Mouse (Mus musculus) kidney, adult 8-10 months (tissue): ENCODE data around the gene AC109138.7.
A peak's percentile ranks its signal among the peaks of the same experiment; 100 is the strongest.

Experiments used
- DNase-seq, 2 experiments: peaks; one replicate each; pipeline ENCODE4 v3.0.0; 2022

The AC109138.7 gene

DNA sequence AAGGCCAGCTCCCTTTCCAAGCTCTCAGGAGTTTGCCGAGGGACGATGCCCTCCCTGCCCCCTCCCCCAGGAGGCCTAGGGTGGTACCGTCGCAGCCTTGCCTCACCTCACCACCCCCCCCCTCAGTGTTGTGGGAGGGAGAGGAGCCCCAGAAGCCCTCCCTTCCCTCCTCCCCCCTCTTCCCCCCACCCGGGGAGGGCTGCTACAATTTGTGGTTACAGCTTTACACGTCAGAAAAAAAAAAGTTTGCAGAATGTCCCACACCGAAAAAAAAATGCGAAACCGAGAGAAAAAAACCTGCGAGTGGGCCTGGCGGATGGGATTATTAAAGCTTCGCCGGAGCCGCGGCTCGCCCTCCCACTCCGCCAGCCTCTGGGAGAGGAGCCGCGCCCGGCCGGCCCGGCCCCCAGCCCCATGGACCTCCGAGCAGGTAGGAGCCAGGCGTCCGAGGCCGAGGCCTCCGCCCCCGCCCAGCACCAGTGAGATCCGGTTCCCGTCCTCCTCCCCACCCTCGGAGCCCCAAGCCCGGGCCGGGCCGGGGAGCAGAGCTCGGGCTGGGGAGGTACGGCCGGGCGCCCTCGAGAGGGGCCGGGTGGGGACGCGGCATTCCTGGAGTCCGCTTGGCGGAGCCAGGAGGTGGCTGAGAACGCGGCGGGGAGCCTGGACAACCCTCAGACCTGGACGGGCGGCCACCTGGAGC, at the start of gene AC109138.7, which contains the start of gene Clcf1:
AC109138.7 (plus strand) TSS at position 287 of the 700 bp plus-strand sequence.
Clcf1 (plus strand) TSS at position 168 of the 700 bp plus-strand sequence.
- no peak for DNase-seq

- no peak for DNase-seq
These were observed 49.4 kb upstream of the AC109138.7 start for GRCm38 (mm10) chr19:4164721-4165120.

GRCm38 (mm10) chr19:4166678-4167476, 47.3 kb upstream of the AC109138.7 start:
- DNase-seq: no peak

- peak; percentile 99 to 100 for DNase-seq
These were observed 44.8 kb upstream of the AC109138.7 start for GRCm38 (mm10) chr19:4169378-4169784.

- DNase-seq: no peak
These were observed 44.3 kb upstream of the AC109138.7 start for GRCm38 (mm10) chr19:4169810-4170209.

- DNase-seq: no peak
These were observed 43.3 kb upstream of the AC109138.7 start for GRCm38 (mm10) chr19:4170723-4171392.

DNA sequence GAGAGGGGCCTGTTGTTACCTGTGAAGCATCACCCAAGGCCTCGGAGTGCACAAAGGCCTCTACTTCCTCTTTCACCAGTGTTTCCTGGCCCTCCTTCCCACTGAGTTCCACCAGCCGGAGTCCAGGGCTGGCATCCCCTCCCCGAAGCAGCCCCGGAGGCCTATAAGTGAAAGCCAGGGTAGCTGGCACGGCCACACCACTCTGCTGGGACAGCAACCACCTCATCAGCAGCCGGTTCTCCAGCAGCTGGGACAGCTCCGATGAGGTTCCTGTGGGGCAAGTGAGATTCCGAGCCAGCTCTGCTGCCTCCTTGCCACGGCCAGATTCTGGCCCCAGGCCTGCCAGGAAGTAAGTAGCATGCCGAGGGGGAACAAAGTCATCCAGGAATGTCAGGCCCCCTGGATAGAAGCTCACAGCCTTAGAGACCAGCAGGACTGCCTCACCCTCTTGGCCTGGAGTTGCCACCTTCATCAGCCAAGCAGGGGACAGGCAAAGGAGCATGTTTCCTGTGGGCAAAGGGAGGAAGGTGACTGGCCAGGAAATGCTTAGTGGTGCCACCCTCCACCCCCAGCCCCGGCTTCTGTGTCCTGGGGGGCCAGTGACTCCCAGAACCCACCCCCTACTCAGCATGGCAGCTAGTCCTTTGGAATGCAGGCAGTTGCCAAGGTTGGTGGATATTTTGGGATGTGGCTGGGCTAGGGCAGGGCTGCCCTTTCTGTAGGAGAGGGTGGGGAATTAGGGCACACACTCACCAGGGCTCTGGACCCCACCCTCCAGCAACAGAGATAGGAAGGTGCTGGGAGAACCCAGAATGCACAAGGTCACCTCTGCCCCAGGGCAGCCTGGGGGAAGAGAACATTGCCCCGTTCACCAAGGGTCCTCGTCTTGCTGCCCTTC, 42.5 kb upstream of the AC109138.7 start:
- DNase-seq: no peak

GRCm38 (mm10) chr19:4172925-4173324, 41.2 kb upstream of the AC109138.7 start:
- DNase-seq: no peak

DNA sequence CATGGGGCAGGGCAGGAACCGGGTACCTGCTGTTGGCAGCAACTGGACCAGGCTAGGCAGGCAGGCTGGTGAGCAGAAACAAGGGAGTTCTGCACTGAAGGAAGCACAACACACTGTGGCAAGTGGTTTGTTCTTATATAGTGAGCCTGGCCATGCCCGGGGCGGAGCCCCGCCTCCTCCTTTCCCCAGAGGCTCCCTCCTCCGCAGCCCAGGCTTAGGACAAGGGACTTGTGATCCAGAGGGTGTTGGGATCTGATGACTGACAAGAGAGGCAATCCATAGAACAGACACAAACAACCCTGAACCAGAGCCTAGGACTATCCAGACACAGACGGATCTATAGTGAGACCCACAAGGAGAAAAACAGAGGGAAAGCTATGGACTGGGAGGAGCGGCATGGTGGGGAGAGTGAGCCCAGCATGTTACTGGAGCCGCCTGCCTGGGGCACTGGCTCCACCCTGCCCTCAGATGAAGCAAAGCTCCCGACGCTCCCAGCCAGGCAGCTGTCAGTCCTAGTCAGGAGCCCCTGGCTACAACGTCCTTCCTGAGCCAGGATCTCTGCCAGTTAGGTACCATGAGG, 38.7 kb upstream of the AC109138.7 start, which contains the start of gene Carns1:
Carns1 (minus strand) TSS at position 112 of the 580 bp plus-strand sequence.
- no peak for DNase-seq

DNA sequence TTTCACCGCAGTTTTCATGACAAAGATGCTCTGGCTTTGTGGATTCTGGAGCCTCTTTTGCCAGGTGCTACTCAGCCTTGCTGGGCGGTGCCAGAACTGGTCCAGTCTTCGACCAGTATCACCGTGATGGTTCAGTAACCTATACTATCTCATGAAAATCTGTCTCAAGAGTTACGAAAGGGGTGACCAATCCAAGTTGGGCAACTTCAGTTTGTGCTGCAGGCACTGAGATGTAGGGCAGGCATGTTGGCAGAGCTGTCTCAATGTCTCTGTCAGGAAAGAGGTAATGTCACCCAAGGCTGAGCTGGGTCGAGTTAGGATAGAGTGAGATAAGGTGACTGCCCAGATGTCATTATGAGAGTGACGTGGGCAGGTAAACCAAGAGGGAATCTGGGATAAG, 33.7 kb upstream of the AC109138.7 start:
- DNase-seq: no peak

DNA sequence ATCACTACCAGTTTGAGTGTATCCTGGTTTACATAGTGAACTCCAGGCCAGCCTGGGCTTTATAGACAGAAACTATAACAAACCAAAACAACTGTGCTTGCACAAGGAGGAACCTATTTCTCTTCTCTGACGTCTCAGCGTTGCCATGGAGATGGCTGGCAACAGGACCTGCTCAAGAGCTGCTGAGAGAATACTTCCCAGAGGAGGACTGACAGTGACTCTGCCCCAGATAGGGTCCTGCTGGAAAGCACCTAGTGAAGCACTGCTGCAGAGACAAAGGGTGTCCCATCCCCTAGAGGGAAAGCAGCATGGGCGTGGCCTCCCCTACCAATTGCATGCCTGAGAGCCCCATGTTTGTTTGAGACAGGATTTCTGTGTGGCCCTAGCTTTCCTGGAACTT, 32.3 kb upstream of the AC109138.7 start:
- no peak for DNase-seq

GRCm38 (mm10) chr19:4183689-4184088, 30.5 kb upstream of the AC109138.7 start:
- no peak for DNase-seq

DNA sequence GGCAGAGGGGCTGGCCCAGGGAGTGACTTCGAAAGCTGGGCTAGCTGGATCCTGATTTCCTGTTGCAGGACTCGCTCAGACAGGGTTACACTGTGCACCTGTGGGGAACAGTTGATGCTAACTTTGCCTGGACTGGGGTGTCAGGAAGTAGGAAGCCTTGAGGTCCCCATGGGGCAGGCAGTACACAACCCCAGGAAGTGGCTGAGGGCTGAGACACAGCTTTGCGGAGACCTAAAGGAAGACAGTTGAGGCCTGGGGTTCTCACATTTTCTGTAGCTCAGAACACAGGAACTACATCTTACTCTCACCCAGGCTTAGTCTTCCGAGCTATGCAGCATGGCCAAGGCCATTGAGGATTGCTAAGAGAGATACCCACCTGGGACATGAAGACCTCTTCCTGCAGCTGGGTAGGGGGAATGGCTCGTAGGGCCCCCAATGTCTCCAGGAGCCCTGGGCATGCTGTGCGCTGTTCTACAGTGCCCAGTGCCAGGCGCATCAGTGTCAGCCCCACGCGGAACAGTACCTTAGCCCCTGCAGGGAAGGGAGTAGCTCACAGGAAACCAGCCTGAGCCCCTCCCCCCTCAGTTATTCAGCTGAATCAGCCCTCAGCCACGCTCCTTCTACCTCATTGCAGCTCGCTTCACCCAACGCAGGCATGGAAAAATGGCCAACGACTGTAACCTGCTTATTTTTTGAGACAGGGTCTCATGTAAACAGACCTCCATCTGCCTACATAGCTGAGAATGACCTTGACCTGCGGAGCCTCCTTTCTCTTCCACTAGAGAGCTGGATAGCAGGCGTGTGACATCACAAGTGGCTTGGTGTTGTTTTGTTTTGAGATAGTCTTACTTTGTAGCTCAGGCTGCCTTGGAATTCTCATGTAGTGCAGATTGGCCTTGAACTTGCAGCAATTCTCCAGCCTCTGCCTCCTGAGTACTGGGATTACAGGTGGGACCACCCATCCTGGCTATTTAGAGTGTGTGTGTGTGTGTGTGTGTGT, 28.9 kb upstream of the AC109138.7 start:
- DNase-seq: no peak

DNA sequence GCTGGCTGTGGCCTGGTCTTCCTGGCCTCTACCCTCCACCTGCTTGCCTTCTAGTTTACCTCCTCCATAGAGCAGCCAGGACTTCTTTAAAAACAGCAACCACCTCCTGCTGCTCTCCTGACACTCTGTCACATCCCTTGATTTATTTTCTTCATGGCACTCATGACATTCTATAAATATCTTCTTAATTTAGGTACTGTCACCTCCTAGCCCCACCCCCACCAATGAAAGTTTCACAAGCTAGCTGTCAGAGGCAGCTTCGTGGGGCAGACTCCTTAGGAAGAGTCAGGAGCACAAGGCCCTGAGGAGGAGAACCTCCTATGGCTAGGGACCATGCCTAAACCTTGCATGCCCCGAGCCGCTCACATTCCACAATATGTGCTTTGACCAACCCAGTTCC, 26.9 kb upstream of the AC109138.7 start:
- DNase-seq: no peak

GRCm38 (mm10) chr19:4189051-4189620, 25.0 kb upstream of the AC109138.7 start:
- no peak for DNase-seq

GRCm38 (mm10) chr19:4190831-4191334, 23.3 kb upstream of the AC109138.7 start, which contains the start of gene Tbc1d10c:
Gene Tbc1d10c, minus strand, starts transcription at chr19:4191284.
- DNase-seq: no peak

- DNase-seq: peak; percentile 91 to 92
These were observed 22.5 kb upstream of the AC109138.7 start, which contains the start of gene Ppp1ca for GRCm38 (mm10) chr19:4191528-4192250. Gene Ppp1ca, plus strand, starts transcription at chr19:4192065.

DNA sequence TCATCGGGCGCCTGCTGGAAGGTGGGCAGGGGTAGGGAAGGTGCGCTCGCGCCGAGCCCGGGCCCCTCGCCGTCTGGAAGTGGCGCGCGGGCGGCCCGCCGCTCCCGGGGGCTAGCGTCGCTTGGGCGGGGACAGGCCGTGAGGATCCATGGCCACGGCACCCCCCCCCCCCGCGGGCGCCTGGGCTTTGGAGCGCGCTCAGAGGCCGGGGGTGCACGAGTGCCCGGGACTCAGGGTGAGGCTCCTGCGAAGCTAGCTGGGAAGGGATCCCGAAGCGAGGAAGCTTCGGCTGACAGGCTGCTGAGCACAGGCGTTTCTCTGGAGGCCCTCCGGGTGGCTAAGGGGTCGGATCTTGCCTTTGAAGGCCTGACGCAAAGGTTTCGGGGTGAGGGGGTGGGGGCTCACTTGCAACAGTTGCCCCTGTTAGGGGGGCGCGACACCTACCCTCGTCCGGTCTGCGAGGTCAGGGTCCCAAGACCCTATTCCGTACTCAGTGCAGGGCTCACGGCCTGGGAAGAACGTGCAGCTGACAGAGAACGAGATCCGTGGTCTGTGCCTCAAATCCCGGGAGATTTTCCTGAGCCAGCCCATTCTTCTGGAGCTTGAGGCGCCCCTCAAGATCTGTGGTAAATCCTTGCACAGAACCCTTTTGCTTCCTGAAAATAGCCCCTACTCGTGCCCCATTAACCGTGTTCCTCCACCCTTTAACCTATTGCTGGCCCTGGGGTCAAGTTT, 21.7 kb upstream of the AC109138.7 start:
- no peak for DNase-seq
